Mouse (Mus musculus) heart, postnatal 14 days (tissue): ENCODE measurements around the gene Tex45. TPM values are rescaled to one million over a fixed set of nuclear protein-coding genes. Genes with fewer than 3 reads are reported as not detected.

Experiments used
- DNase-seq, 2 experiments: peaks; one replicate each; pipeline ENCODE4 v3.0.0; 2021 to 2022
- intact Hi-C: fragments of 180-260 bp; cut with DNase I; formaldehyde crosslinking; loops from one replicate; pipeline ENCODE4 v1.15.1; 2025
- total RNA-seq, 2 experiments: library from RNA; stranded (reverse); gene quantifications; 2 replicates each; pipeline ENCODE4 v1.2.3; 2021

Gene Tex45
- total RNA-seq, 2 experiments from 2014 or later = not detected

DNA sequence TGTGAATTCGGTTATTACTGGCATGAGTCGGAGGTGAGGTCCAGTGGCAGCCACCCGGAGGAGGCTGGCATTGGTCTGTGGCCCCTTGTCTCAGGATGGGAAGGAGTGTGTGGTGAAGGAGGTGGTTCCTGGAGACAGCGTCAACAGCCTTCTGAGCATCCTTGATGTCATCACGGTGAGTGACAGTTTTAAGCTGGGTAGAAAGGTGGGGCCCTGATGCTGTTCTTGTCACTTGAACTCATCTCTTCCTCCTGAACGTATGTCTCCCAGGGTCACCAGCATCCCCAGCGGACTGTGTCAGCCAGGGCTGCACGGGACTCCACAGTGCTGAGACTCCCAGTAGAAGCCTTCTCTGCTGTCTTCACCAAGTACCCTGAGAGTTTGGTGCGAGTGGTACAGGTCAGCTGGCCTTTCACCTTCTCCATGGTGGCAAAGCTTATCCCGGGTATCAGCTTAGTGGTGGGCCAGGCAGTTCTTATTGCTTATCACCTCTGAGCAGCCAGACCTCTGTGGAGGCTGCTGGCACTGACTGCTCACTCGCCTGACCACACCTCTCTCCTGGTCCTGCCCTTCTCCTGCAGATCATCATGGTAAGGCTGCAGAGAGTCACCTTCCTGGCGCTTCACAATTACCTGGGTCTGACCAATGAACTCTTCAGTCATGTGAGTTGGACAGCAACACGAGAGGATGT, 51.5 kb downstream of the Tex45 start:
- intact Hi-C loops = no loop called here
- no peak for DNase-seq

DNA sequence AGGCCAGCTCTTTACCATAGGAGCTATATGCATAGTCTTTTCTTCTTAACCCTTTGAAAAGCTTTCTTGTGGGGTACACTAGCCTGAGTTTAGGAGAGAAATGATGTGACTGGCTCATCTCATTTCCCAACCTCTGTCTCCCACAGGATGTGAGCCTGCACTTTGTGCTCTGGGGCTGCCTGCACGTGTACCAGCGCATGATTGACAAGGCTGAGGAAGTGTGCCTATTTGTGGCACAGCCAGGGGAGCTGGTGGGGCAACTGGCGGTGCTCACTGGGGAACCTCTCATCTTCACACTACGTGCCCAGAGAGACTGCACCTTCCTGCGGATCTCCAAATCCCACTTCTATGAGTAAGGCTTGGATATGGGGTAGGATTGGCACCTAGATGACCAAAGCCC, 60.2 kb downstream of the Tex45 start:
- DNase-seq = no peak
- intact Hi-C loops = no loop called here

DNA sequence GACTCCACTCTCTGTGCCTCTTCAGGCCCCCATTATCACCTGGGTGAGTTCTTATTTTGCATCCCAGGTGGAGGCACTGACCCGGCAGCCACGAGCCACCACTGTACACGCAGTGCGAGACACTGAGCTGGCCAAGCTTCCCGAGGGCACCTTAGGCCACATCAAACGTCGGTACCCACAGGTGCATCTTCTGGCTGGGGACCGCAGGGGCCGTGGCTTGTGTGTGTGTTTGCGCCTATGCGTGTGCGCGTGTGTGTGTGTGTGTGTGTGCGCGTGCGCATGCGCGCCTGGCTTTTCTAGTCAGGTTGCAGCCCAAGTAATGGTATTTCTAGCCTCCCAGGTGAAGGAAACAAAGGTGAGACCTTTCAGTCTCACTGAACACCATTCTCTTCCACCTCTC, 61.3 kb downstream of the Tex45 start:
- no peak for DNase-seq
- intact Hi-C loops = no loop called here

DNA sequence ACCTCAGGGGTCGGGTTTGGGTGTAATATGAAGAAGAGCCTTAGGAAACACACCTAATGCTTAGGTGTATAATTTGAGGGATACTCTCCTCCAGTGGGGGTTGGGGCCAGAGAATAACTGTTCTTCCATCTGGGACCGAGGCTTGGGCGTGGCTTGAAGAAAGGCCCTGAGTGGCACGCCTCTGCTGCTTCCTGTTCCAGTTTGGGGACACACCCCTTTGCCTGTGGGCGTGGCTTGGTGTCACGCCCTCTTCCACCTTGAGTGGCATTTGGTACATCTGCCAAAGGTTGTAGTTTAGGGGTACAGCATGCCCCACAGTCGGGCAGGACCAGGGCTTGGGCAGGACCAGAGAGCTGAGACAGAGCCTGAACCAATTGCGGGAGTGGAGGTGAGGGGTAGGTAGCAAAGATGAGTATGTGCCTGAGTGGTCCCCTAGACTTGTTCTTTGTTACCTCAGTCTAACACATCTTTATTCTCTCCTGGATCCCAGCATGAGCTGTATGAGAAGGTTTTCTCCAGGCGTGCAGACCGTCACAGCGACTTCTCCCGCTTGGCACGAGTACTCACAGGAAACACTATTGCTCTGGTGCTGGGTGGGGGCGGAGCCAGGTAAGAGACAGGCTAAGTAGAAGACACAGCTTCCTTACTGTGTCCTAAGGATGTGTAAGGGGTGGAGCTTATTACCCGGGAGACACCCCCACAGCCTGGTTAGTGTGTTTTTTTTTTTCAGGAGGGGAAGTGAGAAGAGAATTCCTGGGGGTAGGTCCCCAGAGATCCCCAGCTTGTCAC, 65.6 kb downstream of the Tex45 start:
- intact Hi-C loops = no loop called here
- DNase-seq = no peak

Other genes with a start within 250 kb of the Tex45 start
- gene Insr, start 191.2 kb upstream of the Tex45 start, total RNA-seq = 100 to 1,000 TPM; 114 to 115 TPM
- 1 to 10 TPM in 1 of 2 experiments, under 1 TPM in 1; 0.79 to 1.7 TPM for gene A430078G23Rik, start 117.4 kb upstream of the Tex45 start, total RNA-seq
- gene Arhgef18, start 77.9 kb upstream of the Tex45 start, total RNA-seq = 10 to 100 TPM; 20.5 to 21.4 TPM
- gene Pex11g, start 3.2 kb upstream of the Tex45 start, total RNA-seq = 1 to 10 TPM; 3.0 to 3.5 TPM
- 10 to 100 TPM; 25.1 to 26.3 TPM for gene Zfp358, start 22.3 kb downstream of the Tex45 start, total RNA-seq
- gene Mcoln1, start 29.6 kb downstream of the Tex45 start, total RNA-seq = 10 to 100 TPM; 23.8 to 26.4 TPM
- 10 to 100 TPM; 12.3 to 14.0 TPM for gene Pnpla6, start 44.5 kb downstream of the Tex45 start, total RNA-seq
- gene C330021F23Rik, start 97.1 kb downstream of the Tex45 start, total RNA-seq = under 1 TPM; 0.43 to 0.51 TPM
- 1 to 10 TPM in 1 of 2 experiments, under 1 TPM in 1; 0.37 to 1.8 TPM for gene Camsap3, start 116.4 kb downstream of the Tex45 start, total RNA-seq
- gene Xab2, start 150.5 kb downstream of the Tex45 start, total RNA-seq = 10 to 100 TPM; 18.4 to 19.3 TPM
- 10 to 100 TPM; 61.7 to 66.4 TPM for gene Pet100, start 150.7 kb downstream of the Tex45 start, total RNA-seq
- not detected for gene Pcp2, start 154.7 kb downstream of the Tex45 start, total RNA-seq
- 10 to 100 TPM in 1 of 2 experiments, 1 to 10 TPM in 1; 7.7 to 10.1 TPM for gene Stxbp2, start 160.1 kb downstream of the Tex45 start, total RNA-seq
- gene Retn, start 184.9 kb downstream of the Tex45 start, total RNA-seq = 1 to 10 TPM; 1.7 to 5.2 TPM
- gene Mcemp1, start 194.9 kb downstream of the Tex45 start, total RNA-seq = under 1 TPM in 1 of 2 experiments, not detected in 1; 0.29 TPM
- 1 to 10 TPM in 1 of 2 experiments, under 1 TPM in 1; 0.90 to 1.5 TPM for gene Fcor, start 201.5 kb downstream of the Tex45 start, total RNA-seq
- gene Trappc5, start 205.4 kb downstream of the Tex45 start, total RNA-seq = 10 to 100 TPM; 16.6 to 18.0 TPM
- gene Fcer2a, start 223.3 kb downstream of the Tex45 start, total RNA-seq = under 1 TPM in 1 of 2 experiments, not detected in 1; 0.34 TPM
- 1 to 10 TPM in 1 of 2 experiments, under 1 TPM in 1; 0.68 to 1.2 TPM for gene Clec4g, start 249.8 kb downstream of the Tex45 start, total RNA-seq